Mouse (Mus musculus) MEL (cell line): ENCODE measurements around the gene Tubg2.

Experiments
- CTCF ChIP-seq, 3 experiments: IDR thresholded peaks in 2 of 3; conservative IDR thresholded peaks in 1 of 3; 2 replicates each; pipeline ENCODE4 v1.5.1; 2011 to 2012; ENCODE audit warnings: low read length in 3 of 3, low read depth in 2 of 3, mild to moderate bottlenecking in 2 of 3, improper control_type of control experiment in 1 of 3, inconsistent platforms in 1 of 3, mixed read lengths in 1 of 3, moderate library complexity in 1 of 3; ENCODE audit not compliant: control insufficient read depth in 1 of 3, insufficient read depth in 1 of 3, poor library complexity in 1 of 3, severe bottlenecking in 1 of 3
- ELF1 ChIP-seq: IDR thresholded peaks from 2 replicates; pipeline ENCODE4 v1.6.1; 2014; ENCODE audit warnings: low read depth, mild to moderate bottlenecking, inconsistent platforms, low read length, improper control_type of control experiment, moderate library complexity
- EP300 ChIP-seq, 2 experiments: IDR thresholded peaks; 2 replicates each; pipeline ENCODE4 v1.6.1; 2011; ENCODE audit warnings: improper control_type of control experiment in 2 of 2, low read length in 2 of 2, low read depth in 1 of 2, mild to moderate bottlenecking in 1 of 2
- MYB ChIP-seq: IDR thresholded peaks from 2 replicates; pipeline ENCODE4 v1.6.1; 2011; ENCODE audit warnings: mild to moderate bottlenecking, low read depth, low read length, improper control_type of control experiment

- TF ChIP-seq CTCF (IDR thresholded peaks at IDR 0.05 in 2 of 3, conservative IDR thresholded peaks at IDR 0.05 in 1 of 3; ENCODE audit: control insufficient read depth in 1 of 3, insufficient read depth in 1 of 3, low read depth in 2 of 3, low read length in 3 of 3, poor library complexity in 1 of 3, severe bottlenecking in 1 of 3) = no peak
- peak; percentile 74 for TF ChIP-seq MYB
- TF ChIP-seq ELF1 = peak; percentile 51; the same call in 1 of the 2 replicates
- peak; percentile 83 to 92 for TF ChIP-seq EP300 (IDR thresholded peaks at IDR 0.05; ENCODE audit: low read depth in 1 of 2, low read length in 2 of 2)
These were observed 33.9 kb downstream of the Tubg2 start for GRCm38 (mm10) chr11:101189495-101190180.
